Mouse (Mus musculus) activated CD4-positive, CD25-positive, alpha-beta regulatory T cell, adult 4 months (primary cell): Measurements from ENCODE around the gene Hlx. TPM values are rescaled to one million over a fixed set of nuclear protein-coding genes. Genes with fewer than 3 reads are reported as not detected.

Source experiments
- ATAC-seq: one replicate; pipeline ENCODE4 v1.8.0; 2017
- polyA plus RNA-seq, 2 experiments: library from polyadenylated mRNA; unstranded; fragments of 100-300 nt; shearing (Covaris generic); gene quantifications; one replicate each; pipeline ENCODE4 v1.2.1; 2017

Gene Hlx
- polyA plus RNA-seq, 2 experiments from 2014 or later = not detected

GRCm38 (mm10) chr1:184715693-184716092 lies 16.7 kb downstream of the Hlx start:
- ATAC-seq = no peak

GRCm38 (mm10) chr1:184714515-184714914 lies 17.9 kb downstream of the Hlx start:
- ATAC-seq = no peak

- ATAC-seq = no peak
These were observed 18.7 kb downstream of the Hlx start for GRCm38 (mm10) chr1:184713716-184714115.

GRCm38 (mm10) chr1:184707532-184708248 lies 24.7 kb downstream of the Hlx start:
- ATAC-seq = no peak

GRCm38 (mm10) chr1:184704901-184705300 lies 27.5 kb downstream of the Hlx start:
- ATAC-seq = no peak

GRCm38 (mm10) chr1:184699295-184699694 lies 33.1 kb downstream of the Hlx start:
- no peak for ATAC-seq

- ATAC-seq = no peak
These were observed 37.0 kb downstream of the Hlx start for GRCm38 (mm10) chr1:184695451-184695850.

GRCm38 (mm10) chr1:184692204-184692904 lies 40.1 kb downstream of the Hlx start:
- ATAC-seq = no peak

GRCm38 (mm10) chr1:184691240-184691639 lies 41.2 kb downstream of the Hlx start:
- no peak for ATAC-seq

- no peak for ATAC-seq
These were observed 44.4 kb downstream of the Hlx start for GRCm38 (mm10) chr1:184688026-184688425.

- ATAC-seq = no peak
These were observed 44.9 kb downstream of the Hlx start for GRCm38 (mm10) chr1:184687512-184687911.

- no peak for ATAC-seq
These were observed 48.9 kb downstream of the Hlx start for GRCm38 (mm10) chr1:184683541-184683940.

GRCm38 (mm10) chr1:184679416-184679965 lies 52.9 kb downstream of the Hlx start:
- no peak for ATAC-seq

GRCm38 (mm10) chr1:184677641-184678040 lies 54.8 kb downstream of the Hlx start:
- ATAC-seq = no peak

Other genes starting within 250 kb of the Hlx start
- not detected for gene Marc1, start 78.7 kb upstream of the Hlx start, polyA plus RNA-seq
- 10 to 100 TPM; 31.5 to 33.8 TPM for gene Marc2, start 113.8 kb upstream of the Hlx start, polyA plus RNA-seq
- gene C130074G19Rik, start 150.6 kb upstream of the Hlx start, polyA plus RNA-seq = not detected